Mouse (Mus musculus) cerebellum, adult 2 months (tissue): ENCODE data around the gene Cc2d2a.

Experiments
- CTCF ChIP-seq: fragments of 200-500 bp; IDR thresholded peaks from 2 replicates; pipeline ENCODE4 v1.5.1; 2011; ENCODE audit warnings: low read depth, mild to moderate bottlenecking, control low read depth, low read length, moderate library complexity, borderline replicate concordance; ENCODE audit not compliant: insufficient read depth
- POLR2A ChIP-seq: fragments of 200-500 bp; IDR thresholded peaks from 2 replicates; pipeline ENCODE4 v1.6.1; 2011; ENCODE audit warnings: low read length, control low read depth, borderline replicate concordance; ENCODE audit not compliant: insufficient read depth

DNA sequence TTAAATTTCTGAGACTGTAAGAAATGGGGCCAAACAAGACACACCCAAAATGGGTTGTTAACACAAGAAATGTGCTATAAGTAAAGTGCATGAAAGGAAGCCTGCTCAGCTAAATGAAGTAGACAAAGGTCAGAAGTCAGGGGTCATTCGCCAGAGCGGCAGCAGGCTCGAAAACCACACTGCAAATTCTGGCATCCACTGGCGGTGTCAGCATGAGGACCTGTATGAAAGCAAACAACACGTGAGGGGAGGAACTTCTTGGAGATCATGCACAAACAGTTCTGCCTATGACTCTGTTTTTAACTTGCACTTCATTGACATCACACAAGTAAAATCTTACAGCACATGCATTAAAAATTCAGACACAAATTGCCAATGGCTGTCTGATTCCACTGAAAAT is 83.0 kb downstream of the Cc2d2a start:
- TF ChIP-seq CTCF (no peak), POLR2A (no peak)
